Mouse (Mus musculus) adrenal gland, adult 18-20 months (tissue): ENCODE results near the gene Pnpla2. TPM values are rescaled to one million over a fixed set of nuclear protein-coding genes. Genes with fewer than 3 reads are reported as not detected.
A peak's percentile ranks its signal among the peaks of the same experiment; 100 is the strongest.

Experiments
- DNase-seq, 2 experiments: peaks; one replicate each; pipeline ENCODE4 v3.0.0; 2021 to 2022; ENCODE audit warnings: low spot score in 2 of 2
- total RNA-seq, 2 experiments: library from RNA; stranded (reverse); gene quantifications; 1 replicate in 1 of 2; 2 replicates in 1 of 2; pipeline ENCODE4 v1.2.3; 2021

The Pnpla2 gene
- total RNA-seq, 2 experiments from 2014 or later: 739 to 1,290 TPM

DNA sequence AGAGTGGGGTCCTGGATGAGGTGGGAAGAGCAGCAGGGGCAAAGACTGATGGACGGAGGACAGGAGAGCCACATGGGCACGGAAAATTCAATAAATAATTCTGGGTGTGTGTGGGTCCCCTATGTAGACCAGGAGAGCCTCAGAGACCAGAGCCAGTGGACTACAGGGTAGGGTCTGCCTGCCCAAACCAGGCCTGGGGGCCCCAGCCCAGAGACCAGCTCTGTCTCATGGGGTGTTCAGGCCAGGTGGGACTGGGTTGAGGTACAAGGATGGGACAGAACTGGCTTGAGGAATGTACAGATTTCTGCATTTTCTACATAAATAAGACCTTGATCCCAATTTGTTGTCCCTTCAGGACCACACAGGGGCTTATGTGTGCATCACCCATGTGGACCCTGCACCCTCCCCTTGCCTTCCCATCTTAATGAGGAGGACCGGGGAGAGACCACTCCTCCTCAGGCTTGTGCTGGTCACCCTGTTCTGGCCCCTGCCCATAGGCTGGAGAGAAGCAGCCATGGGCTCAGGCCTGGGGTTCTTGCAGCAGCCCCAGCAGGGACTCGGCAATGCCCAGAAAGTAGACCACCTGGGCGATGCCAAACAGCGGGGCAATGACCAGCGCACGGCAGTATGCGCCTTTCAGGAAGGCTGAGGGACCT lies 24.3 kb upstream of the Pnpla2 start:
- no peak for DNase-seq

- no peak for DNase-seq
These were observed 23.4 kb upstream of the Pnpla2 start for GRCm38 (mm10) chr7:141431434-141432185.

DNA sequence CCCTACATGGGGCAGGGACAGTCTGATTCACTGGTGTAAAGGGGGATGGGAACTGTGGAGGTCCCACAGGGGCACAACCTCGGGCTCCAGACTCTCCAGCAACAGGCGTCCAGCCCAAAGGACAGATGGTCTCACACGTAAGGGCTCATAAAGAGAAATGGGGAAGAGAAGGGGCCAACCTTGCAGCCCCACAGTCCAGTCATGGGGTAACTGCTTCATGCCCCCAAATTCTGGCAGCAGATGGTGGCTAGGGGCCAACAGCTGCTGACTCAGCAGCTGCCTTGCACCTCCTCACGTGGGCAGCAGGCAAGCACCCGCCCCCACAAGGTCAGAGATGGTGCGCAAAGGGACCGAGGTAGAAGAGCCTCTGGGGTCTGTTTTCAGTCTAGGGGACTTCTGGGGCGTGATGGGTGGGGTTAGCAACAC lies 22.8 kb upstream of the Pnpla2 start:
- peak; percentile 66 to 74 for DNase-seq

DNA sequence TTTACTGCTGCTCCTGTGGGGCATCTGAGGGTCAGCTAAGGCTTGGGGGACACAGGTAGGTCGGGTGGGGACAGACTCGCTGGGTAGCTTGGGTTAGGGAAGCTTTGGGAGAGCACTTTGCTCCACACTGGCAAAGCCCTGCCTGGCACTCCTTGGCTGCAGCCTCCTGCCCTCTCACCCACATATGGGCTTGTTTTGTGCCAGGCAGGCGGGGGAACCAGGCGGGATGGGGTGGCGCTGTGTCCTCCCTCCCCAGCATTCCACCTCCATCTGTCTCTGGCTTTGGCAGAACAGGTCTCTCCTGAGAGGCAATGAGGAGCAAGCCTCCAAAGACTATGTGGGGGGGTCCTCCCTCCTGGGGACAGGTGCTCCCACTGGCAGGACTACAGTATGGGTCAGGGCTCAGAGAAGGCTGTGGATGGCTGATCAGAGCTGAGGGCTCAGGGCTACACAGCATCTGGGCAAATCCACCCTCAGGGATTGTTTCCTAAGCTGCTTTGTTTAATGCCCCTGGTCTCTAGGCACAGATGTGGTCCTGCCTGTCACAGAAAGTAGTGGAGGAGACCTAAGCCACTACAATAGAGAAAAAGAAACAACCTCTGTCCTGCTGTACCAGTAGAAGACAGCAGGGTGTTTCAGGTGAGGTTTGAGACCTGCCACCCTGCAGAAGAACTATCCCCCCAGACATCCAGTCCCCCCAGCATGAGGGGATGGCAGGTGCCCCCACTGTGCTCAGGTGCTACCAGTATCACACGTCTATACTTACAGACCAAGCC lies 22.1 kb upstream of the Pnpla2 start:
- DNase-seq: peak in 1 of 2 experiments; percentile 66

GRCm38 (mm10) chr7:141433517-141434400 lies 21.2 kb upstream of the Pnpla2 start:
- DNase-seq: no peak

GRCm38 (mm10) chr7:141434464-141434863 lies 20.5 kb upstream of the Pnpla2 start:
- no peak for DNase-seq

DNA sequence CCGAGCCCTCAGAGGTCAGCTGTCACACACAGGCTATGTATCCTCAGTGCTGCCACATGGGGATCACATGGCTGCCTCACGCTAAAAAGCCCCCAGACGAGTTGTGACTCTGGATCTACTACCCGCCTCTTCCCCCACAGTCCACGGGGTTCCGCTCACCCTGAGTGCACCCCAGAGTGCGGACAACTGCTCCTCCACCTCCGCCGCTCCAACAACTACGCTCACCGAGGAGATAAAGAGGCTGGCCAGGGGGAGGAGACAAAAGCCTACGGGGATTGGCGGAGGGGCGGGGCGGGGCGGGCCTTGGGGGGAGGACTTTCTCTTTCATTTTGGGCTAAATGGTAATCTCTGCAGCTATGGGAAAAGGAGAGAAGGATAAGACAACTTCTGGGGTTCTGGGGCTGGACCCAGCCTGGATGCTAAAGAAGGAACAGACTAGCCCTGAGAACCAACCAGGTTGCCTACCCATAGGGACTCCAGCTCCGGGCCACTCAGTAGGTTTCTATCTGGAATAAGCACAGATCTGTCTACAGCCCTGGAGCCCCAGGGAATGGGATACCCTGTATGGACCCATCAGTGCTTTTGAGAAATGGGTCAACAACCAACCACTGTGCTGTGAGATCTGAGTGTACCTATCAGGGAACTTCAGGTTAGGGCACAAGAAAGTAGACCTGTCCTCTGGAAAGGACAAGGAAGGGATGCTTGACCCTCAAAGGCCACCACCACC lies 19.7 kb upstream of the Pnpla2 start:
- peak; percentile 69 to 71 for DNase-seq

- DNase-seq: no peak
These were observed 19.0 kb upstream of the Pnpla2 start for GRCm38 (mm10) chr7:141435856-141436522.

GRCm38 (mm10) chr7:141436523-141436892 lies 18.5 kb upstream of the Pnpla2 start:
- DNase-seq: no peak

DNA sequence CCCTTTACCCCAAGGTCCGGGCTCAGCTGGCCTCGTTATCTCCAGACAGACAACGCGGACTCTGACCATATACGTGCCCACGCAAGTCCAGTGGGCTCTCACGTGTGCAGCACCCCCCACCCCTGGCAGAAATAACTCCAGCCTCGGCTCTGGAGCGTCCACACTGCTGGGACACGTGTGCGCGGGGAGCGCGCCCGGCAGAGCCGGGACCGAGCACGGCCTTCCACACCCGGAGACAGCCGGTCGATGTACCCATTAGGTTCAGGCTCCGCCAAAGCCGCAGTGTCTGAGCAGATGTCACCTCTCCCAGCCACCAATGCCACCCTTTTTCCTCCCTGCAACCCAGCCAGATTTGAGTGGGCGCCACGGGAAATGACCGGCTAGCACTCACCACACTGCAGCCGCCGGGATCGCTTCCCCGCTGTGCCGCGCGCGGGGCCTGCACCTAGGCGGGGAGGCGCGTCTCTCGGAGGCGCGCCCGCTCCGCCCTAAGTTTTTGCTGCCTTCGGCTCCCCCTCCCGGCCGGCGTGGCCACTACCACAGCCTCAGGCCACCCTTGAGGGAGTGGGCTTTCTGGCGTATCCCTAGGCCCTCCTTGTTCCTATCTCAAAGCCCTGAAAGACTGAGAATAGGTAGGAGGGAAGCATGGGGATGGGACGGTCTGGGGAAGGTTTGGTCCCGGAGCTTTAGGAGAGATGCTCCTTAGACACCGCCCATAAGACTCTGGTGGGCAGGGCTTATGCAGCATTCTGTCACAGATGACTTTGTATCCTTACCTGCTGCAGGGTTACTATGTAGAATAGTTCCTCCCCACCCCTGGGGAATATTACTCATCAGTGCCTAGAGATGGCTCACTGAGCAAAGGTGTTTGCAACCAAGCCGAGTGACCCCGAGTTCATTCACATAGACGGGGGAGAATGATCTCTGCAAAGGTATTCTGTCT lies 17.5 kb upstream of the Pnpla2 start, which contains the start of gene Slc25a22:
TSS of gene Slc25a22 (minus strand) at position 715 of the 943 bp plus-strand sequence.
- DNase-seq: peak; percentile 82 to 85

GRCm38 (mm10) chr7:141438201-141438968 lies 16.6 kb upstream of the Pnpla2 start:
- no peak for DNase-seq

DNA sequence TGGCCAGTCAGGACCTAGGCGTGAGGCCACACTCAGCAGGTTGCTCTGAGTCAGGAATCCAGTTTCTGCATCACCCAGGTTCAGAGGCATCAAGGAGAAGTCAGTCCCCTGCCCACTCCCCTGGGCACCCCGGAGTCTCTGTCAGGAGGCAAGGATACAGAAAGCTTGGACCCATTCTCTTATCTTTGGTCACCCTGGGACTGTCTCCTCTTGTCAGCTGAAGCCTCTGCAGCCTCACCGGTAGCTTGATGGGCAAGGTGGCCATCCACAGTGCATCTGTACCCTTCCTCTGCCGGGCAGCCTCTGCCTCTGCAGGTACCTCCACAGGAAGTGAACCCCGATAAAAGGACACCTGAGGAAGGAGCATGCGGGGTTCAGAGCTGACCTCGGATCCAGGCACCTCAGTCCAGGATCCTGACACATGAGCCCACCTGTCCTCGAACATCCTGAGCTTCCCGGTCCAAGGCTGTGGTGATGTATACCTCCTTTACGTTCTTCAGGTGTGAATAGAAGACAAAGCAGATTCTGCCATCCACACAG lies 15.8 kb upstream of the Pnpla2 start:
- no peak for DNase-seq

DNA sequence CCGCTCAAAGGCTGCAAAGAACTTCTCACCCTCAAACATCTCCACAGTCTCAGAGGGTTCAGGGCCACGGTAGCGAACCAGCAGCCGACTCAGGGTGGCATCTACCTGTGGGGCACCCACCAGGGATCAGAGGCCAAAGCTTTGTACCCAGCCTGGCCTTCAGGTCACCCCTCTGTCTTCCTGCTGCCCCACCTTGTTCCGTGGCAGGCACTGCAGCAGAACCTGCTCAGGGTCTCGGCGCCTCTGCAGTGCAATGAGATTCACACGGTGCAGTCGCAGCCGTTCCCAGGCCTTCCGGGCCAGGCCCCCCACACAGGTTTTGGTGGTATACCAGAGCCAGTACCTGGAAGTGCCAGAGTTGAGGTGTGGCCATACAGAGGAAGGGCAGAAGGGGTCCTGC lies 15.2 kb upstream of the Pnpla2 start:
- no peak for DNase-seq

DNA sequence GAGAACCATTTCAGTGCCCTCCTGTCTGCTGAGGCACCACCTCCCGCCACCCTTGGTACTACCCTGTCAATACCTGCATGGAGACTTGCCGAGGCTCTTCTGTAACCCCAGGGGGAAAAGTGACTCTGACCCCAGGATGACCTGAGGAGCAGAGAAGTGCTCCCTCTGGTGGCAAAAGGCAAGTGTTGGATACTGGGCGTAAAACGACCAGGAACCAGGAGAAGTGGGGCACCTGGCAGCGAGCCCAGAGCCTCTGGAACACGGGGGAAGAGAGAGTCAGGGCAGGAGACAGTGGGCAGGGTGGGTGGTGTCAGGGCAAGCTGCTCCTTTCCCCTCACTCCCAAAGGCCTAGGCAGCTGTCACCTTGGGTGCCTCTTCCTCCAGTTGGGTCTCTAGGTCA lies 14.4 kb upstream of the Pnpla2 start:
- DNase-seq: no peak

GRCm38 (mm10) chr7:141441460-141441859 lies 13.5 kb upstream of the Pnpla2 start:
- DNase-seq: no peak

GRCm38 (mm10) chr7:141442199-141442598 lies 12.8 kb upstream of the Pnpla2 start:
- no peak for DNase-seq

- DNase-seq: no peak
These were observed 11.7 kb upstream of the Pnpla2 start for GRCm38 (mm10) chr7:141443081-141443821.
